18 mouse cellular contexts compared by ENCODE assay signal in genomic region chr5:137777267-137777845, GRCm38 (mm10). TPM values are rescaled to one million over a fixed set of nuclear protein-coding genes. Genes with fewer than 3 reads are reported as not detected.
DNase-seq lines count a peak whose midpoint lies in the region; ATAC-seq and TF ChIP-seq lines count a peak whose summit lies in the region.
"Had no signal": no experiment of that assay in that cellular context is flagged by ENCODE, and none has a peak within 500 bp of the region (broad histone marks: within the 10 kb centered on the region; RNA-seq: fewer than 3 reads in every experiment).

No protein-coding gene starts in this region.

- no peak overlapping the region for H3K4me2 ChIP-seq in stomach, embryonic 15.5 days
- H3K4me2 ChIP-seq in stomach, postnatal 0 days (replicated peaks; ENCODE audit: low read depth) = no peak overlapping the region

- H3K9me3 ChIP-seq in stomach, embryonic 15.5 days = no peaks in the 10 kb centered on the region
- no peaks in the 10 kb centered on the region for H3K9me3 ChIP-seq in stomach, postnatal 0 days (ENCODE audit: control insufficient read depth, low read length)

- ATAC-seq in stomach, embryonic 15.5 days (ENCODE audit: insufficient read depth, low FRiP score, low read depth) = no peak
- ATAC-seq in stomach, postnatal 0 days (ENCODE audit: low FRiP score, low TSS enrichment) = no peak

- H3K9ac ChIP-seq in stomach, embryonic 15.5 days = no peak overlapping the region
- no peak overlapping the region for H3K9ac ChIP-seq in stomach, postnatal 0 days (ENCODE audit: low read length)

- 64% methylated on average over 7 of the region's 7 CpGs for WGBS in stomach, embryonic 15.5 days
- 59% methylated on average over 7 of the region's 7 CpGs for WGBS in stomach, postnatal 0 days
- WGBS in small intestine, adult 2 months = 28% methylated on average over 7 of the region's 7 CpGs

- no peak for TF ChIP-seq POLR2A in small intestine, adult 2 months (IDR thresholded peaks at IDR 0.05; ENCODE audit: low read depth, low read length)

- H3K36me3 ChIP-seq in stomach, embryonic 15.5 days = peaks cover 13% of the 10 kb centered on the region
- peaks cover 6% of the 10 kb centered on the region; the same call in 1 of the 2 replicates for H3K36me3 ChIP-seq in stomach, postnatal 0 days (ENCODE audit: control insufficient read depth, insufficient read depth, low read length)
- peaks cover 14% of the 10 kb centered on the region; the same call in 1 of the 2 replicates for H3K36me3 ChIP-seq in small intestine, adult 2 months (ENCODE audit: control insufficient read depth, insufficient read depth, low read length)

- no peaks in the 10 kb centered on the region for H3K27me3 ChIP-seq in stomach, embryonic 15.5 days (replicated peaks)
- no peaks in the 10 kb centered on the region for H3K27me3 ChIP-seq in stomach, postnatal 0 days (ENCODE audit: control insufficient read depth, insufficient read depth, low read length)
- no peaks in the 10 kb centered on the region for H3K27me3 ChIP-seq in small intestine, adult 2 months (ENCODE audit: control insufficient read depth, insufficient read depth, low read length)

- peak overlapping the region; percentile 71; the same call in 1 of the 2 replicates for H3K27ac ChIP-seq in stomach, embryonic 15.5 days
- H3K27ac ChIP-seq in stomach, postnatal 0 days (replicated peaks) = no peak overlapping the region
- H3K27ac ChIP-seq in small intestine, adult 2 months (ENCODE audit: insufficient read depth, low read depth, low read length) = peak overlapping the region; percentile 14; the same call in 1 of the 2 replicates

- no peak for TF ChIP-seq CTCF in stomach, postnatal 0 days (IDR thresholded peaks at IDR 0.05; ENCODE audit: low read depth)
- TF ChIP-seq CTCF in small intestine, adult 2 months (IDR thresholded peaks at IDR 0.05; ENCODE audit: extremely low read depth, insufficient read length, insufficient replicate concordance, low read depth, low read length) = no peak

- peaks cover 16% of the 10 kb centered on the region for H3K4me1 ChIP-seq in stomach, embryonic 15.5 days
- H3K4me1 ChIP-seq in stomach, postnatal 0 days (replicated peaks; ENCODE audit: control insufficient read depth, insufficient read depth) = no peaks in the 10 kb centered on the region
- peaks cover 15% of the 10 kb centered on the region for H3K4me1 ChIP-seq in small intestine, adult 2 months (ENCODE audit: control insufficient read depth, insufficient read depth, insufficient read length, low read length)

- peak; percentile 44 for DNase-seq in cerebellum, adult 9-10 months
- no peak for DNase-seq in cerebellum, postnatal 4 days (ENCODE audit: low spot score in 2 of 2)
- peak; percentile 14 for DNase-seq in kidney, adult 9 months
- no peak for DNase-seq in kidney, postnatal 36 days
- no peak for DNase-seq in stomach, postnatal 0 days (ENCODE audit: low spot score)
- DNase-seq in T-cell, adult 2 months (ENCODE audit: low spot score) = no peak
- DNase-seq: adrenal gland, postnatal 10 days; cerebellum, adult 2 months; gastrocnemius, postnatal 10 days; heart, postnatal 36 days; left cerebral cortex, postnatal 4 days; liver, postnatal 0 days; lung, postnatal 4 days; right cerebral cortex, adult 18-20 months; spleen, adult 18-20 months; thymus, postnatal 36 days had no signal

- no peak overlapping the region for H3K4me3 ChIP-seq in stomach, embryonic 15.5 days (replicated peaks)
- no peak overlapping the region for H3K4me3 ChIP-seq in stomach, postnatal 0 days (ENCODE audit: low read depth, low read length)
- H3K4me3 ChIP-seq in small intestine, adult 2 months (ENCODE audit: low read depth, low read length) = no peak overlapping the region

- TF ChIP-seq EP300 in stomach, postnatal 0 days (optimal IDR thresholded peaks at IDR 0.05) = no peak

RNA-seq across cellular contexts. Expression of gene Ppp1r35, which starts 1.3 kb away (rescaled TPM):
- polyA plus RNA-seq in stomach, embryonic 15.5 days (2015; fragmentation: Nextera tagmentation; extraction: Ambion mirVana) = 22.5 and 26.2 TPM in 2 replicates
- polyA plus RNA-seq in stomach, postnatal 0 days (2015; fragmentation: Nextera tagmentation; extraction: Ambion mirVana) = 16.8 and 17.2 TPM in 2 replicates
- polyA plus RNA-seq in small intestine, adult 2 months (2012; rRNA removed) = 40.0 and 75.4 TPM in 2 replicates

RNA-seq across cellular contexts. Expression of gene Mepce, which starts 10.1 kb away (rescaled TPM):
- polyA plus RNA-seq in stomach, embryonic 15.5 days (2015; fragmentation: Nextera tagmentation; extraction: Ambion mirVana) = 7.5 and 10.4 TPM in 2 replicates
- polyA plus RNA-seq in stomach, postnatal 0 days (2015; fragmentation: Nextera tagmentation; extraction: Ambion mirVana) = 5.8 and 6.8 TPM in 2 replicates
- 11.0 and 41.7 TPM in 2 replicates for polyA plus RNA-seq in small intestine, adult 2 months (2012; rRNA removed)

RNA-seq across cellular contexts. Expression of gene Zcwpw1, which starts 10.2 kb away (rescaled TPM):
- 18.3 and 20.5 TPM in 2 replicates for polyA plus RNA-seq in stomach, embryonic 15.5 days (2015; fragmentation: Nextera tagmentation; extraction: Ambion mirVana)
- 2.6 and 2.7 TPM in 2 replicates for polyA plus RNA-seq in stomach, postnatal 0 days (2015; fragmentation: Nextera tagmentation; extraction: Ambion mirVana)
- polyA plus RNA-seq in small intestine, adult 2 months (2012; rRNA removed) = 0.25 and 0.39 TPM in 2 replicates

RNA-seq across cellular contexts. Expression of gene Tsc22d4, which starts 31.8 kb away (rescaled TPM):
- 130 and 138 TPM in 2 replicates for polyA plus RNA-seq in stomach, embryonic 15.5 days (2015; fragmentation: Nextera tagmentation; extraction: Ambion mirVana)
- 100 and 110 TPM in 2 replicates for polyA plus RNA-seq in stomach, postnatal 0 days (2015; fragmentation: Nextera tagmentation; extraction: Ambion mirVana)
- 72.9 and 209 TPM in 2 replicates for polyA plus RNA-seq in small intestine, adult 2 months (2012; rRNA removed)

RNA-seq across cellular contexts. Expression of gene Nyap1, which starts 35.9 kb away (rescaled TPM):
- polyA plus RNA-seq in stomach, embryonic 15.5 days (2015; fragmentation: Nextera tagmentation; extraction: Ambion mirVana) = 2.7 and 2.9 TPM in 2 replicates
- 1.0 TPM in 2 replicates for polyA plus RNA-seq in stomach, postnatal 0 days (2015; fragmentation: Nextera tagmentation; extraction: Ambion mirVana)
- polyA plus RNA-seq in small intestine, adult 2 months (2012; rRNA removed) = 7.3 and 25.1 TPM in 2 replicates

Comparison
In these comparisons a context has a peak if more than half of its experiments do, and no peak if none do; other contexts are left out.
1. DNase-seq: peak in cerebellum, adult 9-10 months (single experiment) and kidney, adult 9 months (single experiment); none in cerebellum, postnatal 4 days (0 of 2), kidney, postnatal 36 days (0 of 2), stomach, postnatal 0 days (single experiment) and T-cell, adult 2 months (single experiment).